ENCODE assay signal across 8 mouse cellular contexts in genomic region chr12:69356546-69357299, GRCm38 (mm10). TPM values are rescaled to one million over a fixed set of nuclear protein-coding genes. Genes with fewer than 3 reads are reported as not detected.
DNase-seq lines count a peak whose midpoint lies in the region; ATAC-seq and TF ChIP-seq lines count a peak whose summit lies in the region.

Gene Nemf, minus strand, starts transcription at chr12:69357165.

- TF ChIP-seq POLR2A in limb, embryonic 14.5 days (IDR thresholded peaks at IDR 0.05; ENCODE audit: borderline replicate concordance, extremely low read depth, insufficient read depth, insufficient read length), result peak; percentile 77; the same call in 1 of the 2 replicates

- peaks cover 8% of the 10 kb centered on the region for H3K4me1 ChIP-seq in embryonic facial prominence, embryonic 14.5 days (ENCODE audit: control insufficient read depth, insufficient read depth, low read length)
- peaks cover 2% of the 10 kb centered on the region; the same call in 1 of the 2 replicates for H3K4me1 ChIP-seq in limb, embryonic 14.5 days (ENCODE audit: control insufficient read depth, insufficient read depth, low read length)
- peaks cover 3% of the 10 kb centered on the region; the same call in 1 of the 2 replicates for H3K4me1 ChIP-seq in midbrain, postnatal 0 days (ENCODE audit: insufficient read depth, low read length)

- no peaks in the 10 kb centered on the region for H3K9me3 ChIP-seq in embryonic facial prominence, embryonic 14.5 days (ENCODE audit: control insufficient read depth, low read length)
- no peaks in the 10 kb centered on the region for H3K9me3 ChIP-seq in limb, embryonic 14.5 days (ENCODE audit: control insufficient read depth, low read length)
- H3K9me3 ChIP-seq in midbrain, postnatal 0 days (ENCODE audit: low read length), result no peaks in the 10 kb centered on the region

- peak within 1 kb of the TSS; percentile 95 for H3K9ac ChIP-seq in embryonic facial prominence, embryonic 14.5 days (ENCODE audit: low read depth, low read length)
- peak within 1 kb of the TSS; percentile 92 for H3K9ac ChIP-seq in limb, embryonic 14.5 days (ENCODE audit: low read depth, low read length, severe bottlenecking)
- H3K9ac ChIP-seq in midbrain, postnatal 0 days (replicated peaks; ENCODE audit: low read length, poor library complexity, severe bottlenecking), result peak within 1 kb of the TSS; percentile 87

- peak within 1 kb of the TSS; percentile 77 for H3K27ac ChIP-seq in embryonic facial prominence, embryonic 14.5 days (replicated peaks; ENCODE audit: low read depth, low read length)
- peak within 1 kb of the TSS; percentile 75; the same call in 1 of the 2 replicates for H3K27ac ChIP-seq in limb, embryonic 14.5 days (replicated peaks; ENCODE audit: low read depth, low read length)
- H3K27ac ChIP-seq in midbrain, postnatal 0 days (ENCODE audit: low read depth, low read length), result peak within 1 kb of the TSS; percentile 71

- peak within 1 kb of the TSS; percentile 84 for H3K4me3 ChIP-seq in embryonic facial prominence, embryonic 14.5 days (ENCODE audit: low read depth, low read length)
- peak within 1 kb of the TSS; percentile 79 for H3K4me3 ChIP-seq in limb, embryonic 14.5 days (replicated peaks; ENCODE audit: low read length)
- H3K4me3 ChIP-seq in midbrain, postnatal 0 days (ENCODE audit: low read depth, low read length), result peak within 1 kb of the TSS; percentile 86

- H3K36me3 ChIP-seq in embryonic facial prominence, embryonic 14.5 days (ENCODE audit: control insufficient read depth, insufficient read depth, low read length), result peaks cover 37% of the 10 kb centered on the region
- H3K36me3 ChIP-seq in limb, embryonic 14.5 days (ENCODE audit: control insufficient read depth, insufficient read depth, low read length), result peaks cover 25% of the 10 kb centered on the region
- peaks cover 15% of the 10 kb centered on the region; the same call in 1 of the 2 replicates for H3K36me3 ChIP-seq in midbrain, postnatal 0 days (ENCODE audit: insufficient read depth, low read length)

- under 1% methylated on average over 26 of the region's 50 CpGs for WGBS in embryonic facial prominence, embryonic 14.5 days
- WGBS in limb, embryonic 14.5 days, result 3% methylated on average over 36 of the region's 50 CpGs
- WGBS in midbrain, postnatal 0 days, result under 1% methylated on average over 45 of the region's 50 CpGs

- H3K4me2 ChIP-seq in embryonic facial prominence, embryonic 14.5 days (ENCODE audit: low read depth, low read length), result peak within 1 kb of the TSS; percentile 60
- H3K4me2 ChIP-seq in limb, embryonic 14.5 days (replicated peaks; ENCODE audit: low read depth, low read length, severe bottlenecking), result peak within 1 kb of the TSS; percentile 80
- H3K4me2 ChIP-seq in midbrain, postnatal 0 days (ENCODE audit: low read depth, low read length, poor library complexity, severe bottlenecking), result peak within 1 kb of the TSS; percentile 75

- peak; percentile 88 for DNase-seq in 3T3-L1 (ENCODE audit: low read depth, low spot score)
- peak; percentile 45 to 66 for DNase-seq in adrenal gland, postnatal 4 days (ENCODE audit: low spot score in 2 of 2)
- peak; percentile 95 for DNase-seq in embryonic facial prominence, embryonic 14.5 days (ENCODE audit: low spot score)
- DNase-seq in heart, adult 8-10 months (ENCODE audit: low spot score), result peak; percentile 94
- DNase-seq in kidney, adult 9 months, result peak; percentile 94
- peak; percentile 93 for DNase-seq in limb, embryonic 14.5 days (ENCODE audit: low spot score)
- peak; percentile 95 for DNase-seq in midbrain, postnatal 0 days (ENCODE audit: low spot score)
- peak; percentile 70 to 79 for DNase-seq in spleen, postnatal 14 days (ENCODE audit: low spot score in 2 of 2)

- H3K27me3 ChIP-seq in embryonic facial prominence, embryonic 14.5 days (replicated peaks; ENCODE audit: control insufficient read depth, insufficient read depth, low read length), result no peaks in the 10 kb centered on the region
- H3K27me3 ChIP-seq in limb, embryonic 14.5 days (ENCODE audit: control insufficient read depth, insufficient read depth, low read length), result no peaks in the 10 kb centered on the region
- H3K27me3 ChIP-seq in midbrain, postnatal 0 days (ENCODE audit: insufficient read depth, low read length), result no peaks in the 10 kb centered on the region

- TF ChIP-seq CTCF in midbrain, postnatal 0 days (IDR thresholded peaks at IDR 0.05), result no peak

- peak; percentile 54 for ATAC-seq in embryonic facial prominence, embryonic 14.5 days (ENCODE audit: low read depth)
- peak; percentile 44 for ATAC-seq in limb, embryonic 14.5 days (ENCODE audit: low FRiP score, low read depth)
- ATAC-seq in midbrain, postnatal 0 days (ENCODE audit: low FRiP score), result peak; percentile 38; the same call in 1 of the 2 replicates

RNA-seq across cellular contexts. Expression of gene Nemf, which starts in this region (rescaled TPM):
- 10 to 100 TPM; 45.4 to 49.9 TPM for total RNA-seq in adrenal gland, postnatal 4 days (2021)
- polyA plus RNA-seq in embryonic facial prominence, embryonic 14.5 days (2014; fragmentation: Nextera tagmentation; extraction: Ambion mirVana), result 65.8 and 75.1 TPM in 2 replicates
- total RNA-seq in heart, adult 8-10 months (2022), result 10 to 100 TPM; 18.9 to 22.6 (median 20.7) TPM
- polyA plus RNA-seq in limb, embryonic 14.5 days (2012; rRNA removed), result 31.2 and 37.8 TPM in 2 replicates
- 78.6 and 83.0 TPM in 2 replicates for polyA plus RNA-seq in limb, embryonic 14.5 days (2014; fragmentation: Nextera tagmentation; extraction: Ambion mirVana)
- 24.0 and 40.8 TPM in 2 replicates for total RNA-seq in midbrain, postnatal 0 days (2014; rRNA removed)
- polyA plus RNA-seq in midbrain, postnatal 0 days (2015; fragmentation: Nextera tagmentation; extraction: Ambion mirVana), result 63.9 and 69.6 TPM in 2 replicates

Comparison
In these comparisons a context has a peak if more than half of its experiments do, and no peak if none do; other contexts are left out.
1. Peak in every context shown above with its lines: DNase-seq, ATAC-seq, H3K4me3 ChIP-seq and H3K27ac ChIP-seq.